Mouse (Mus musculus) heart, postnatal 0 days (tissue): ENCODE data around the gene Inpp1.

Experiments
- CTCF ChIP-seq: IDR thresholded peaks from 2 replicates; pipeline ENCODE4 v1.5.1; 2016; ENCODE audit warnings: antibody characterized with exemption, control low read depth, low read depth
- EP300 ChIP-seq: IDR thresholded peaks from 2 replicates; pipeline ENCODE4 v1.6.1; 2016; ENCODE audit warnings: antibody characterized with exemption, low read depth

DNA sequence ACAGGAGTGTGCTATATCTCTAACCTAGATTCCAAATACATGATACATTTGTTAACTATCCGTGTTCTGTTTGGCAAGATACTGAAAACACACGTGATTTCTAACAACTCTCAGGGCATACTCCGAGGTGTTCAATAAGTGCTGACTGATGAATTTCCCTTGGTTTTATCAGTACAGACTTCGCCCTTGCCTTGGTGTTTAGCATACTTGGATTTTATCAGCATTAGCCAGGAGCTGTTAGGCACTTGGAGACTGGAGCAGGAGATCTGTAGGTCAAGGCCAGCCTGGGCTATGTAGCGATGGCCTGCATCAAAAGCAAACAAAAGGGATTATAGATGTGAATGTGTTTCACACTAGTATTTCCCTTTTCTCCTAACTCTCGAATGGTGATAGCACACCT lies 9.0 kb downstream of the Inpp1 start:
- TF ChIP-seq CTCF (no peak), EP300 (no peak)
